In genomic region chr2:173659926-173660684, GRCm38 (mm10) we compare ENCODE assay signal across 8 mouse cellular contexts. TPM values are rescaled to one million over a fixed set of nuclear protein-coding genes. Genes with fewer than 3 reads are reported as not detected.
DNase-seq lines count a peak whose midpoint lies in the region; ATAC-seq and TF ChIP-seq lines count a peak whose summit lies in the region.

No protein-coding gene starts in this region.

- H3K9me3 ChIP-seq in ES-Bruce4 (replicated peaks; ENCODE audit: control insufficient read depth, insufficient read depth, low read length, poor library complexity, severe bottlenecking) = no peaks in the 10 kb centered on the region
- no peaks in the 10 kb centered on the region for H3K9me3 ChIP-seq in embryonic facial prominence, embryonic 15.5 days (replicated peaks)
- no peaks in the 10 kb centered on the region for H3K9me3 ChIP-seq in kidney, embryonic 15.5 days (replicated peaks)

- H3K27me3 ChIP-seq in ES-Bruce4 (ENCODE audit: control insufficient read depth, insufficient read depth, low read length, poor library complexity, severe bottlenecking) = no peaks in the 10 kb centered on the region
- no peaks in the 10 kb centered on the region for H3K27me3 ChIP-seq in embryonic facial prominence, embryonic 15.5 days
- H3K27me3 ChIP-seq in kidney, embryonic 15.5 days = no peaks in the 10 kb centered on the region

- peak; percentile 58 for ATAC-seq in embryonic facial prominence, embryonic 15.5 days (ENCODE audit: insufficient number of reproducible peaks, low FRiP score, low TSS enrichment, low read depth)
- no peak; the same call in 1 of the 2 replicates for ATAC-seq in kidney, embryonic 15.5 days (replicated peaks; ENCODE audit: low FRiP score)

- TF ChIP-seq CTCF in ES-Bruce4 (IDR thresholded peaks at IDR 0.05; ENCODE audit: low read depth, low read length) = no peak

- peaks cover 3% of the 10 kb centered on the region for H3K4me1 ChIP-seq in ES-Bruce4 (ENCODE audit: control insufficient read depth, insufficient read depth, low read length)
- H3K4me1 ChIP-seq in embryonic facial prominence, embryonic 15.5 days = peaks cover 41% of the 10 kb centered on the region
- H3K4me1 ChIP-seq in kidney, embryonic 15.5 days = peaks cover 35% of the 10 kb centered on the region

- TF ChIP-seq POLR2A in ES-Bruce4 (IDR thresholded peaks at IDR 0.05; ENCODE audit: insufficient read depth, low read length) = no peak

- TF ChIP-seq EP300 in ES-Bruce4 (IDR thresholded peaks at IDR 0.05; ENCODE audit: insufficient read depth, low read depth, low read length) = no peak

- no peak overlapping the region for H3K27ac ChIP-seq in ES-Bruce4 (ENCODE audit: insufficient read depth, low read length)
- H3K27ac ChIP-seq in embryonic facial prominence, embryonic 15.5 days (replicated peaks) = peak overlapping the region; percentile 83
- H3K27ac ChIP-seq in kidney, embryonic 15.5 days = peak overlapping the region; percentile 66

- peak overlapping the region; percentile 95 for H3K4me3 ChIP-seq in ES-Bruce4 (ENCODE audit: low read depth, low read length)
- peak overlapping the region; percentile 90 for H3K4me3 ChIP-seq in embryonic facial prominence, embryonic 15.5 days (replicated peaks)
- H3K4me3 ChIP-seq in kidney, embryonic 15.5 days (replicated peaks) = peak overlapping the region; percentile 100

- H3K4me2 ChIP-seq in embryonic facial prominence, embryonic 15.5 days (replicated peaks) = peak overlapping the region; percentile 75
- H3K4me2 ChIP-seq in kidney, embryonic 15.5 days = peak overlapping the region; percentile 82

- peak; percentile 36 for DNase-seq in kidney, adult 18-20 months
- DNase-seq in kidney, postnatal 4 days = no peak
- DNase-seq in neural tube, embryonic 10.5 days (ENCODE audit: extremely low spot score, low spot score) = peak; percentile 27
- no peak for DNase-seq in cerebellum, postnatal 25 days
- no peak for DNase-seq in adrenal gland, postnatal 4 days (ENCODE audit: low spot score in 2 of 2)

- peaks cover 15% of the 10 kb centered on the region for H3K36me3 ChIP-seq in ES-Bruce4 (ENCODE audit: control insufficient read depth, insufficient read depth, low read length, poor library complexity, severe bottlenecking)
- peaks cover 33% of the 10 kb centered on the region for H3K36me3 ChIP-seq in embryonic facial prominence, embryonic 15.5 days
- peaks cover 44% of the 10 kb centered on the region for H3K36me3 ChIP-seq in kidney, embryonic 15.5 days

- under 1% methylated on average over 52 of the region's 52 CpGs for WGBS in embryonic facial prominence, embryonic 15.5 days
- under 1% methylated on average over 52 of the region's 52 CpGs for WGBS in kidney, embryonic 15.5 days

- peak overlapping the region; percentile 99 for H3K9ac ChIP-seq in ES-Bruce4 (ENCODE audit: low read depth, poor library complexity, severe bottlenecking)
- H3K9ac ChIP-seq in embryonic facial prominence, embryonic 15.5 days = peak overlapping the region; percentile 98
- H3K9ac ChIP-seq in kidney, embryonic 15.5 days = peak overlapping the region; percentile 96

RNA-seq across cellular contexts. Expression of gene Rab22a, which starts 0.5 kb away (rescaled TPM):
- 21.0 and 27.7 TPM in 2 replicates for polyA plus RNA-seq in ES-Bruce4 (2011; ENCODE audit: insufficient read depth, insufficient read length, low read depth, missing spikeins)
- polyA plus RNA-seq in embryonic facial prominence, embryonic 15.5 days (2015; fragmentation: Nextera tagmentation; extraction: Ambion mirVana) = 40.9 and 41.4 TPM in 2 replicates
- 35.3 and 36.3 TPM in 2 replicates for polyA plus RNA-seq in kidney, embryonic 15.5 days (2015; fragmentation: Nextera tagmentation; extraction: Ambion mirVana)
- total RNA-seq in adrenal gland, postnatal 4 days (2021) = 10 to 100 TPM; 34.6 to 35.0 TPM

RNA-seq across cellular contexts. Expression of gene 1700010B08Rik, which starts 59.1 kb away (rescaled TPM):
- polyA plus RNA-seq in ES-Bruce4 (2011; ENCODE audit: insufficient read depth, insufficient read length, low read depth, missing spikeins) = not detected in 2 replicates
- polyA plus RNA-seq in embryonic facial prominence, embryonic 15.5 days (2015; fragmentation: Nextera tagmentation; extraction: Ambion mirVana) = not detected in 2 replicates
- polyA plus RNA-seq in kidney, embryonic 15.5 days (2015; fragmentation: Nextera tagmentation; extraction: Ambion mirVana) = not detected in 2 replicates
- not detected for total RNA-seq in adrenal gland, postnatal 4 days (2021)

Comparison
In these comparisons a context has a peak if more than half of its experiments do, and no peak if none do; other contexts are left out.
1. DNase-seq: peak in kidney, adult 18-20 months (single experiment) and neural tube, embryonic 10.5 days (single experiment); none in kidney, postnatal 4 days (0 of 2), cerebellum, postnatal 25 days (0 of 2) and adrenal gland, postnatal 4 days (0 of 2).
2. Peak in every context shown above with its lines, with median percentiles within 50 percentile points of each other: H3K4me3 ChIP-seq and H3K9ac ChIP-seq.